Mouse (Mus musculus): ENCODE measurements at regions not wholly inside any gene's neighbourhood (a gene's known extent, or its start where the extent isn't known, plus 50 kb on each side); places are given as distances from the start of the nearest gene placed in this dataset.

GRCm38 (mm10) chr2:43270802-43271201 lies 284.3 kb upstream of the Kynu start:
- TF ChIP-seq CTCF (IDR thresholded peaks at IDR 0.05; ENCODE audit: low read depth) (no peak), EP300 (IDR thresholded peaks at IDR 0.05; ENCODE audit: low read depth) (no peak)
